Mouse (Mus musculus): ENCODE data around the gene Nol4l.
"Not testable (repeated sequence)": the region's sequence is repeated elsewhere in the genome, so short reads cannot be mapped to it uniquely, and the experiment has no call there.

The Nol4l gene

GRCm38 (mm10) chr2:153421233-153421632 is 108.5 kb downstream of the Nol4l start:
- DNase-seq (ENCODE audit: low spot score in 2 of 2), result no peak

- DNase-seq (ENCODE audit: low spot score in 2 of 2), result no peak
Observed at GRCm38 (mm10) chr2:153418381-153418780, 111.4 kb downstream of the Nol4l start.

- no peak for DNase-seq (ENCODE audit: low spot score in 2 of 2)
Observed at GRCm38 (mm10) chr2:153417841-153418240, 111.9 kb downstream of the Nol4l start.

GRCm38 (mm10) chr2:153414607-153415006 is 115.2 kb downstream of the Nol4l start:
- no peak for DNase-seq (ENCODE audit: low spot score in 2 of 2)

- no peak for DNase-seq (ENCODE audit: low spot score in 2 of 2)
Observed at GRCm38 (mm10) chr2:153412563-153412962, 117.2 kb downstream of the Nol4l start.

GRCm38 (mm10) chr2:153411557-153411956 is 118.2 kb downstream of the Nol4l start:
- DNase-seq (ENCODE audit: low spot score in 2 of 2), result no peak

GRCm38 (mm10) chr2:153408971-153409370 is 120.8 kb downstream of the Nol4l start:
- DNase-seq (ENCODE audit: low spot score in 2 of 2), result no peak

- no peak for DNase-seq (ENCODE audit: low spot score in 2 of 2)
Observed at GRCm38 (mm10) chr2:153406882-153407281, 122.9 kb downstream of the Nol4l start.

GRCm38 (mm10) chr2:153404882-153405281 is 124.9 kb downstream of the Nol4l start:
- DNase-seq (ENCODE audit: low spot score in 2 of 2), result no peak

- DNase-seq (ENCODE audit: low spot score in 2 of 2), result no peak
Observed at GRCm38 (mm10) chr2:153404062-153404461, 125.7 kb downstream of the Nol4l start.

GRCm38 (mm10) chr2:153399166-153399565 is 130.6 kb downstream of the Nol4l start:
- no peak for DNase-seq (ENCODE audit: low spot score in 2 of 2)

- no peak for DNase-seq (ENCODE audit: low spot score in 2 of 2)
Observed at GRCm38 (mm10) chr2:153397790-153398515, 131.8 kb downstream of the Nol4l start.

GRCm38 (mm10) chr2:153393045-153393444 is 136.7 kb downstream of the Nol4l start:
- DNase-seq (ENCODE audit: low spot score in 2 of 2), result no peak

- DNase-seq (ENCODE audit: low spot score in 2 of 2), result no peak
Observed at GRCm38 (mm10) chr2:153389831-153390230, 139.9 kb downstream of the Nol4l start.

- DNase-seq (ENCODE audit: low spot score in 2 of 2), result no peak
Observed at GRCm38 (mm10) chr2:153380479-153380878, 149.3 kb downstream of the Nol4l start.

- DNase-seq (ENCODE audit: low spot score in 2 of 2), result no peak
Observed at GRCm38 (mm10) chr2:153375380-153375779, 154.4 kb downstream of the Nol4l start.

GRCm38 (mm10) chr2:153370871-153371270 is 158.9 kb downstream of the Nol4l start:
- no peak for DNase-seq (ENCODE audit: low spot score in 2 of 2)

- not testable (repeated sequence) for DNase-seq (ENCODE audit: low spot score in 2 of 2)
Observed at GRCm38 (mm10) chr2:153364531-153364930, 165.2 kb downstream of the Nol4l start.

GRCm38 (mm10) chr2:153361101-153361710 is 168.6 kb downstream of the Nol4l start:
- DNase-seq (ENCODE audit: low spot score in 2 of 2), result no peak
